In the genomic region with DNA sequence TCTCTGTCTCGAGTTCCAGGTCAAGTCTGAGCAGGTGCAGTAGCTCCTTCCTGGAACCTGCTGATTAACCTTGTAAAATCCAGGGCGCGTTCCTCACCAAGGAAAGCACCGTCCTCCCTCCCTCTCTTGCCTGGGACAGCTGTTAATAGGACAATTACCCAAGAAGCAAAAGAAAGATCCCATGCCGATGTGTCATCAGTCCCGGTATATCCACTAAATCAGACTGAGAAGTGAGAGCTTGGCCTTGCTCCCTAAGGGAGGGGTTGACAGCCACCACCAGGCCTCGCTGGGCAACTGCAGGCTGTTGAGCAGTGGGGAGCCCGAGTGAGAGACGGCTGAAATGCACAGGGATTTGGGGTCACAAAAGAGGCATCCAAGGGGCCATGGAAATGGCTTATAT, we compare ENCODE assay signal across 11 mouse cellular contexts. TPM values are rescaled to one million over a fixed set of nuclear protein-coding genes. Genes with fewer than 3 reads are reported as not detected.
DNase-seq lines count a peak whose midpoint lies in the region; ATAC-seq and TF ChIP-seq lines count a peak whose summit lies in the region.
"Had no signal": no experiment of that assay in that cellular context is flagged by ENCODE, and none has a peak within 500 bp of the region (broad histone marks: within the 10 kb centered on the region; RNA-seq: fewer than 3 reads in every experiment).

No protein-coding gene starts in this region.

- TF ChIP-seq CTCF in gastrocnemius, adult 2 months (IDR thresholded peaks at IDR 0.05): peak; percentile 56
- TF ChIP-seq CTCF in lung, adult 2 months (IDR thresholded peaks at IDR 0.05; ENCODE audit: insufficient read depth, low read length): peak; percentile 40; the same call in 1 of the 2 replicates

- DNase-seq in gastrocnemius, adult 2 months: peak; percentile 63
- no peak for DNase-seq in gastrocnemius, postnatal 36 days
- DNase-seq in lung, adult 2 months: no peak
- no peak for DNase-seq in lung, postnatal 10 days
- peak; percentile 44 for DNase-seq in adrenal gland, postnatal 25 days
- peak; percentile 39 for DNase-seq in retina, postnatal 1 day

- 42% methylated on average over 9 of the region's 9 CpGs for WGBS in lung, adult 2 months
- 31% methylated on average over 9 of the region's 9 CpGs for WGBS in neural tube, embryonic 15.5 days
- 35% methylated on average over 9 of the region's 9 CpGs for WGBS in forebrain, embryonic 12.5 days

- H3K4me2 ChIP-seq in neural tube, embryonic 15.5 days: no peak overlapping the region
- no peak overlapping the region for H3K4me2 ChIP-seq in forebrain, embryonic 12.5 days
- H3K4me2 ChIP-seq: embryonic facial prominence, embryonic 13.5 days; midbrain, embryonic 12.5 days had no signal

- no peaks in the 10 kb centered on the region for H3K9me3 ChIP-seq in neural tube, embryonic 15.5 days (replicated peaks)
- no peaks in the 10 kb centered on the region for H3K9me3 ChIP-seq in forebrain, embryonic 12.5 days
- H3K9me3 ChIP-seq: embryonic facial prominence, embryonic 13.5 days; heart, embryonic 10.5 days; midbrain, embryonic 12.5 days had no signal

- no peak for TF ChIP-seq POLR2A in lung, adult 2 months (IDR thresholded peaks at IDR 0.05; ENCODE audit: borderline replicate concordance, extremely low read depth, low read depth, low read length)

- peak overlapping the region; percentile 16 for H3K4me3 ChIP-seq in gastrocnemius, adult 2 months
- H3K4me3 ChIP-seq in lung, adult 2 months (replicated peaks; ENCODE audit: extremely low read depth, low read depth, low read length): no peak overlapping the region
- H3K4me3 ChIP-seq in neural tube, embryonic 15.5 days (replicated peaks): no peak overlapping the region
- no peak overlapping the region for H3K4me3 ChIP-seq in forebrain, embryonic 12.5 days (replicated peaks)
- H3K4me3 ChIP-seq: embryonic facial prominence, embryonic 13.5 days; heart, embryonic 10.5 days; midbrain, embryonic 12.5 days had no signal

- intact Hi-C loops in gastrocnemius, adult 2 months (cut with DNase I): no loop called here
- intact Hi-C loops in gastrocnemius, postnatal 36 days (cut with DNase I): no loop called here

- no peak overlapping the region for H3K9ac ChIP-seq in neural tube, embryonic 15.5 days (replicated peaks)
- no peak overlapping the region for H3K9ac ChIP-seq in forebrain, embryonic 12.5 days
- H3K9ac ChIP-seq: embryonic facial prominence, embryonic 13.5 days; midbrain, embryonic 12.5 days had no signal

- no peaks in the 10 kb centered on the region for H3K4me1 ChIP-seq in lung, adult 2 months (ENCODE audit: control insufficient read depth, insufficient read depth, low read length)
- no peaks in the 10 kb centered on the region for H3K4me1 ChIP-seq in neural tube, embryonic 15.5 days
- H3K4me1 ChIP-seq in forebrain, embryonic 12.5 days: peaks cover 5% of the 10 kb centered on the region; the same call in 1 of the 2 replicates

- H3K27me3 ChIP-seq in neural tube, embryonic 15.5 days (replicated peaks): no peaks in the 10 kb centered on the region
- no peaks in the 10 kb centered on the region; the same call in 1 of the 2 replicates for H3K27me3 ChIP-seq in forebrain, embryonic 12.5 days
- H3K27me3 ChIP-seq: embryonic facial prominence, embryonic 13.5 days; midbrain, embryonic 12.5 days had no signal

- no peaks in the 10 kb centered on the region for H3K36me3 ChIP-seq in neural tube, embryonic 15.5 days
- no peaks in the 10 kb centered on the region for H3K36me3 ChIP-seq in forebrain, embryonic 12.5 days (replicated peaks)
- H3K36me3 ChIP-seq: embryonic facial prominence, embryonic 13.5 days; heart, embryonic 10.5 days; midbrain, embryonic 12.5 days had no signal

- no peak for ATAC-seq in neural tube, embryonic 15.5 days (ENCODE audit: low FRiP score)
- no peak for ATAC-seq in forebrain, embryonic 12.5 days (ENCODE audit: low FRiP score)

- peak overlapping the region; percentile 84 for H3K27ac ChIP-seq in gastrocnemius, adult 2 months
- H3K27ac ChIP-seq in neural tube, embryonic 15.5 days (replicated peaks): no peak overlapping the region
- no peak overlapping the region for H3K27ac ChIP-seq in forebrain, embryonic 12.5 days
- H3K27ac ChIP-seq: embryonic facial prominence, embryonic 13.5 days; heart, embryonic 10.5 days; midbrain, embryonic 12.5 days had no signal

RNA-seq across cellular contexts. Expression of a gene that starts 7.5 kb away (rescaled TPM):
- 100 to 1,000 TPM; 395 to 484 TPM for total RNA-seq in gastrocnemius, adult 2 months (2021)
- total RNA-seq in gastrocnemius, postnatal 36 days (2021): 100 to 1,000 TPM; 374 to 411 TPM
- 225 and 264 TPM in 2 replicates for polyA plus RNA-seq in lung, adult 2 months (2012; rRNA removed)
- 492 and 601 TPM in 2 replicates for total RNA-seq in adrenal gland, postnatal 25 days (2021)
- 71.8 and 78.2 TPM in 2 replicates for polyA plus RNA-seq in neural tube, embryonic 15.5 days (2015; fragmentation: Nextera tagmentation; extraction: Ambion mirVana)
- 72.8 and 76.0 TPM in 2 replicates for polyA plus RNA-seq in forebrain, embryonic 12.5 days (2016; fragmentation: Nextera tagmentation; extraction: Ambion mirVana)

RNA-seq across cellular contexts. Expression of a gene that starts 12.4 kb away (rescaled TPM):
- total RNA-seq in gastrocnemius, adult 2 months (2021): 10 to 100 TPM; 21.4 to 31.0 TPM
- 10 to 100 TPM; 23.1 to 23.6 TPM for total RNA-seq in gastrocnemius, postnatal 36 days (2021)
- 39.7 and 44.8 TPM in 2 replicates for polyA plus RNA-seq in lung, adult 2 months (2012; rRNA removed)
- total RNA-seq in adrenal gland, postnatal 25 days (2021): 58.0 and 59.0 TPM in 2 replicates
- 29.2 and 42.0 TPM in 2 replicates for polyA plus RNA-seq in neural tube, embryonic 15.5 days (2015; fragmentation: Nextera tagmentation; extraction: Ambion mirVana)
- 22.9 and 27.8 TPM in 2 replicates for polyA plus RNA-seq in forebrain, embryonic 12.5 days (2016; fragmentation: Nextera tagmentation; extraction: Ambion mirVana)

RNA-seq across cellular contexts. Expression of a gene that starts 48.4 kb away (rescaled TPM):
- total RNA-seq in gastrocnemius, adult 2 months (2021): 10 to 100 TPM; 35.0 to 42.0 TPM
- total RNA-seq in gastrocnemius, postnatal 36 days (2021): 10 to 100 TPM; 33.3 to 34.3 TPM
- polyA plus RNA-seq in lung, adult 2 months (2012; rRNA removed): 15.3 and 19.0 TPM in 2 replicates
- 78.9 and 98.0 TPM in 2 replicates for total RNA-seq in adrenal gland, postnatal 25 days (2021)
- 60.9 and 69.5 TPM in 2 replicates for polyA plus RNA-seq in neural tube, embryonic 15.5 days (2015; fragmentation: Nextera tagmentation; extraction: Ambion mirVana)
- polyA plus RNA-seq in forebrain, embryonic 12.5 days (2016; fragmentation: Nextera tagmentation; extraction: Ambion mirVana): 168 and 172 TPM in 2 replicates

RNA-seq across cellular contexts. Expression of a gene that starts 59.9 kb away (rescaled TPM):
- 10 to 100 TPM; 11.1 to 13.6 TPM for total RNA-seq in gastrocnemius, adult 2 months (2021)
- total RNA-seq in gastrocnemius, postnatal 36 days (2021): 10 to 100 TPM; 10.0 to 10.3 TPM
- polyA plus RNA-seq in lung, adult 2 months (2012; rRNA removed): 23.5 and 26.8 TPM in 2 replicates
- total RNA-seq in adrenal gland, postnatal 25 days (2021): 32.1 and 34.6 TPM in 2 replicates
- polyA plus RNA-seq in neural tube, embryonic 15.5 days (2015; fragmentation: Nextera tagmentation; extraction: Ambion mirVana): 70.4 and 81.7 TPM in 2 replicates
- 31.0 and 40.3 TPM in 2 replicates for polyA plus RNA-seq in forebrain, embryonic 12.5 days (2016; fragmentation: Nextera tagmentation; extraction: Ambion mirVana)

Comparison
In these comparisons a context has a peak if more than half of its experiments do, and no peak if none do; other contexts are left out.
1. DNase-seq: peak in gastrocnemius, adult 2 months (single experiment), adrenal gland, postnatal 25 days (single experiment) and retina, postnatal 1 day (single experiment); none in gastrocnemius, postnatal 36 days (0 of 2), lung, adult 2 months (single experiment) and lung, postnatal 10 days (single experiment).